Mouse (Mus musculus) cerebellum, adult 9-11 months (tissue): ENCODE results near the gene Prkaa2.

Source experiments
- DNase-seq: peaks from one replicate; pipeline ENCODE4 v3.0.0; 2022

Prkaa2 gene

DNA sequence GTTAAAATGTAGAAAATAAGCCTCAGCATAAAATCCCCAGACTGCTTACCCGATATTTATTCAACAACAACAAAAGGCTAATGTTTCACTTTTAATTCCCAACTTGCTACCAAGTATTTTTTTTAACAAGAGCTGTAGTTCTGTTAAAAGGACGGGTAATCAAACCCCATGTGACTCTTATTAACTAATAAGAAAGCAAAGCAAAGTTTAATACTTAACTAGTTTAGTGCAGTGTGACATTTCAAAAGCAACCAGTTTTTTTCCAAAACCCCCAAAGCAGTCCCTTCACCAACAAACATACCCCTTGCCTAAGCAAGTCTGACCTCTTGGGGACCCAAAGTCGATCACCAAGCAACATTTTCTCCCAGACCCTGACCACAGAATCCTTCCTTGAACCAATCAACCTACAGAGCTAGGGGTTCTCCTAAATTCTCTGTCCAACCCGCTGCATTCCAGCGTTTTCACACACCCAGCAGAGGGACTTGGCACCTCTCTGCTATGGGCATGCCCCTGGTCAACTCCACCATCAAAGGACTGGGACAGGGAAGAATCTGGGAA is 970 bp downstream of the Prkaa2 start:
- DNase-seq: no peak

DNA sequence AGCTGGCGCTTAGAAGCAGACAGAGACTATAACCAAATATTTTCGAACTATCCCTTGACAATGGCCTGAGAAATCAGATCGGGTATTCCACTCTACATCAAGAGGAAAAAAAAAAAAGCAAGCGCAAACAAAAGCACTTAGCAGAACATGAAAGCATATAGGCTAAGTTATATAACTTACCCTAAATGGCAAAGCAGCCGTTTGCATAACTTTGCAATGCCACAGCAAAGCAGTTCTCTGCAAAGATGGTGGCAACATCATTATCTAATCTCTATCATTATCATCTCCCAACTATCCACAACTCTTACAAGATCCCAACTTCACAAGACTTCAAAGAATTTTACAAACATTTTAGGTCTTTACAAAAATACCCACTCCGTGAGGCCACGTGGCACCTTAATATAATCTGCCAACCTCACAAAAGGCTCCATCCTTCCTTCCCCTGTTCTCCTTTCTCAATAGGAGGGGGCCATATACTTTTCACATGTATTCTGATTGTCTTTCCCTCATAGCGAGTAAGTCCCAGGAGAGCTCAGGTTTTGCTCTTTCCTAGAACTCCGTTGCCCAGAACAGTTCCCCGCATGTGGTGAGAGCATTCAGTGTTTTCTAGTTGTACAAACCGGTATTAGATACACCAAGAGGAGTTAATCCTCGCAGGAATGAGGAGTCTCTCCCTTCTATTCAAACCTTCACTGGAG is 1.6 kb downstream of the Prkaa2 start:
- DNase-seq: no peak

DNA sequence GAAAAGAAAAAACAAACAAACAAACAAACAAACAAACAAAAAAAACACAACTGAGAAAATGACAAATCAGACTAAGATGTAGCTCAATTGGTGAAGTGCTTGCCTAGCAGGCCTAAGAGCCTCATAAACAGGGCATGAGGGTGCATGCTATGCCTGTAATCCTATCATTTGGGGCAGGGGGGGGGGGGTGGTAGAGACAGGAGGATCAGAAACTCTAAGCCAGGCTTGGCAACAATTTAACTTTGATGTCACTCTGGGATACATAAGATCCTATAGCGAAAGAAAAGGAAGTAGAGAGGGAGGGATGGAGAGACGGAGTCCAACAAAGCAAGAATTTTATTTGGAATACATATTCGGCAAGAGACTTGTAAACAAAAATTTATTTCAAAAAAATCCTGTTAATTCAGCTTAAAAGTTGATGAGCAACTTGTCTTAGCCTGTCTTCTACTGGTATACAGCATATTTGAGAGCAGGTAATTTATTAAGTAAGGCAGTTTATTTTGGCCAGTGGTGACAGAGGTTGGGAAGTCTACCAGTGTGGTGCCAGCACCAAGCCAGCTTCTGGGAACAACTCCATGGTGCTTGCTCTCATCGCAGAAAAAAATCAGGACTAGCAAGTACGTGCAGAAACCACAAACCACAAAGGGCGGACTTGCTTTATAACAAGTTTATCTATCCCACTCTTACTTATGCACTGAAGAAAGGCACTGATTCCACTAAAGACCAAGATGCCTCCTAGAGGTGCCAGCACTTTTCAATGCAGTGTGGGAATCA is 5.4 kb downstream of the Prkaa2 start:
- no peak for DNase-seq

DNA sequence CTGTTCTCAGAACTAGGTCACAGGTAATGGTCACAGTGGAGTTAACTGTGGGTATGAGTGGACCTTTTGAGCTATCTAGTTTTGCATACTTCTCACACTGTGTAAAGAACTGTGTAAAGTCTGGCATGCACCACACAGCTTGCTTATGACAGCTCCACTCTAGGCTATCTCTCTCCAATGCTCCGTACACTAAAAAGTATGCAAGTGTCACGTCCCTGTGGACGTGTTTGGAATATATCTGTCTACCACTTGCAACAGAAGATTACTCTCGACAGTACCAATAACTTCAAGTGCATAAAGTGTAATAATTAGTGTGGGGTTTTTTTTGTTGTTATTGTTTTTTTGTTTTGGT is 8.4 kb downstream of the Prkaa2 start:
- no peak for DNase-seq

DNA sequence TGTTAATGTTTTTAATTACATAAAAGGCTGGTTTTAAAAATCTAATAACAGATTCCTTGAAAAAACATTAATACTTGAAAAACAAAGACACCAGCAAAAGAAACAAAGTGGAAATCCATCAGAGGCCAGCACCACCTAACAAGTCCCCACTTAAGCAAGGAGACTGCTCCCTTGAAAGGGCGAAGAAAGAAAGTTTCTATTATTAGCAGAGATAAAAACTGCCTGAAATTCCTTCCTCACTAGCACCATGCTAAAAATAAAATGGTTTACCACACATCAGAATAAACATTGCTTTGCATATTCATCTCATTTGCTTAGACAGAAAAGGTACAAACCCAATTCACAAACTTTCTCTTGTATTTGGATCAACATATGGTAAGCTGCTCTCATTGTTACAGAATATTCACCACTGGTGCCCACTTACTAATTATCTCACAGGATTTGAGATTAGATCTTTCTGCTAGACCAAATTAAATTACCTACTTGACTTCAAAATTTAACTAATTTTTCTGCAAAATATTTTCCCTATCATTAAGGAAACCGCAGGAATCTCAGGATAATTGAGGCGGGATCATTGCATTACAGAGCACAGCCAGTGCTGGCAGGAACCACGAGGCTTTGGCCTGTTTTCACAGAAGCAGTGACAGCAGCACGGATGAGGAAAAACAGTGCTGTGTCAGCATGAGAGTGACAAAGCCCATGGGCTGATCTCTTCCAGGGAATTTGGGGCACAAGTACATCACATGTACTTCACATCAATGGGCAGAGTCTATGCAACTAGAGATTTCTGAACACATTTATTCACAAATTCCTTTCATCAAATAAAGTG is 9.0 kb downstream of the Prkaa2 start:
- DNase-seq: peak; percentile 70

DNA sequence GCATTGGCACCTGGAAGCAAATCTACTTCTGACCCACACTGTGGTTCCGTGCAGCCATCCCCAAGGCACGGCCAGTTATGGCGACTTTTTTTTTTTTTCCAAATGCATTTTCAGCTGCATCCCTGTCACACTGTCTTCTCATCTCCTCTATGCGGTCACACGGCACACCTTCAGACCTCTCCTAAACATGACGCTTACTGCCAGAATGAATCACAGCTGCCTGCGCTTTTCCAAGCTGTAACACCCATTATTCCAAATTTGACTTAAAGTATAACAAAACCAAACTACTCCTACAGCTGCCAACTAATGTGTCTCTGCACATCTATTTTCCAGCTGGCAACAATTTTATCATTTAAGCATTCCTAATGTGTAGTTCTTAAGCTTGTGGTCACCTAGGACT is 11.0 kb downstream of the Prkaa2 start:
- DNase-seq: no peak

DNA sequence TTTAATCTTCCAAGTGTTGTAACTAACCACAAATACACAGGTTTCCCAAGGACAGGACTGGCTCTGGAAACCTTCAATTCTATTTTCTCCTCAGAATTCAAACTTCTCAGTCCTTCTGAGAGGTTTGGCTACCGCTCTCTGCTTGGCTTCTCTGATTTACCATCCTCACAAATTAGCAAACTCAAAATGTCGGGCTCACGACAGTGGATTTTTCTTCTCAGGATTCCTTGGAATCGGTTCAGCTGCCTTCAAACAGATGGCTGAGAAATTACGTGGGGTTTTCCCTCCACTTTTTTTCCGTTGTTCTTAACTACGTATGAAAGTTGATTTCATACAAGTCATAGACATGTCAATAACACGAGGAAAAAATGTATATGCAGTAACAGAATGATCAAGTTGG is 11.5 kb downstream of the Prkaa2 start:
- DNase-seq: no peak

DNA sequence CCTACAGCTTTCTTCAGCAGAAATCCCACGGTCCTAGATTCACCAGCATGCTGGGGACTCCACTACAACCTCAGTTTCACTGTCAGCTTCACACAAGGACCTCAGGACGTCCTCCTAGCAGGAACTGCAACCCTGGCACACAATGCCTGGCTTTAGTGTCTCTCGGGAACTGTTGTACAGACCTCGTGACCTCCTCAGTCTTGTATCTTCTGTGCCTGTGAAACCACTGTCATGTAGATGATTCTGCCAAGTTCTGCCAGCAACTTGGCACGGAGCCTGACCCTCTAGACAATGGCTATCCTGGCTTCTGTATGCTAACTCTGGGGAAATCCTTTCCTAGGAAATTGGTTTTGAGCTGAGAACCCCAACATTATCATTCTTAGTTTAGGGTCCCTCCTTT is 14.4 kb downstream of the Prkaa2 start:
- peak; percentile 80 for DNase-seq

DNA sequence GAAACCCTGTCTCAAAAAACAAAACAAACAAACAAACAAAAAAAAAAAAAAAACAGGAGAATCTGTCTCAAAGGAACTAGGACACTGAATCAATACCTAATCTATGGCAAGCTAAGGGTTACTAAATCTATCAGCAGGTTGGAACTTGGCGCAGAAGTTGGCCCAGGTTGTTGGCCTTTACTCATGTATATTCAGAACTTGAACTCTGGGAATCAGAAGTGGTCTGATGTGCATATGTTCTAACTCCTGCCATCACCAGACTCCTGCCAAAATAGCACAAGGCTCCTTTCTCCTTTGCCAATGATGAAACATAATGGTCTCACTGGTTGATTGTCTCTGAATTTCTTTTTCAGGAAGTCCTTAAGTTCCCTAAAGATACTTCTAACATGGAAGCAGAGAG is 15.7 kb downstream of the Prkaa2 start:
- DNase-seq: peak; percentile 40

DNA sequence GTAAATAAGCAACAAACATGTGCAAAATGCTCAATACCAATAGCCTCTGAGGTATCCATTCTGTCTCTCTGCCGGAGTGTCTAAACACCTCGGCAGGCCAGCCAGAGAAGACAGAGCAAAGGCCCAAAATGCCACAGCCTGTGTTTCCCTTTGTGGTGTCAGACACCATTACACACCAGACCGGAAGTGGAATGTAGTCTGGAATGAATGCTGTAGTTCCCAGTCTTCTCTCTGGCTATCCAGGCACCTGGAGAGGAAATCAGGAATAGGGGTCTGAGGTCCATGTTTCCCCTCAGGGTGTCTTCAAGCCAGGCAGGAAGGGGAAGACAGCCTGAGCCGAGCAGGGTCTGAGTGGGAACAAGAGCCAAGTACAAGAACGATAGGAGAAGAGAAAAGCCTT is 19.3 kb downstream of the Prkaa2 start:
- DNase-seq: no peak

DNA sequence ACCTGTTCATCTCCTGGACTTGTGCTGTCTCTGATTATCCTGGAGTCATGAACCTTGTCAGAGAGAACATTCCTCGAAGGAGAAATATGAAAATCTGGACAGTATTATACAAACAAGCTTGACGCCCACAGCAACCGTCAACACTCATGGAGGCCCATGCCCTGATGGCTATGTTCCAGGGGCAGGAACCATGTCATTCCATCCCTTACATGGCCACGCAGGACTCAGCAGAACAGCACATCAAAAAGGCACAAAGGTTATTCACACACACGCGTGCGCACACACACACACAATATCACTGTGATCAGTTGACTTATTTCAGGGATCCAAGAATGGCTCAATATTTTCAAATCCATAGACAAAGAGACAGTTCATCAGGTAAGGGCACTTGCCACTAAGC is 20.3 kb downstream of the Prkaa2 start:
- no peak for DNase-seq

DNA sequence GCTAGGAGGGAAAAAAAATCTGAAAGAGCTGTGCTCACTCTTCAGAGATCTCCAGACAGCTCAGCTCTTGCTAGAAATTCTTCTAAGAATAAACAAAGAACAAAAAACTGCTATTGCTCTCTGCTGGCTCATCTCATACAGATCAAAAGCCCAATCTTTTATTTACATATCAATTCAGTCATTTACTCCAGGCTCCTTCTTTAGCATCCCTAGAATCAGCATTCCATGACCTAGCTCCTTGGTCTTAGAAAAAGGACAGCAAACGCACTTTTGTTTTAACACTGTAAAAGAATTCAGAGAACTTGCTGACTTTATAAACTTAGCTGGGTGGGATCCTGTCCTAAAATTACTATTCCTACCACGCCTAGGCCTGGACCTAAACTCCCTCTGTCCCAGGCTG is 21.0 kb downstream of the Prkaa2 start:
- no peak for DNase-seq

DNA sequence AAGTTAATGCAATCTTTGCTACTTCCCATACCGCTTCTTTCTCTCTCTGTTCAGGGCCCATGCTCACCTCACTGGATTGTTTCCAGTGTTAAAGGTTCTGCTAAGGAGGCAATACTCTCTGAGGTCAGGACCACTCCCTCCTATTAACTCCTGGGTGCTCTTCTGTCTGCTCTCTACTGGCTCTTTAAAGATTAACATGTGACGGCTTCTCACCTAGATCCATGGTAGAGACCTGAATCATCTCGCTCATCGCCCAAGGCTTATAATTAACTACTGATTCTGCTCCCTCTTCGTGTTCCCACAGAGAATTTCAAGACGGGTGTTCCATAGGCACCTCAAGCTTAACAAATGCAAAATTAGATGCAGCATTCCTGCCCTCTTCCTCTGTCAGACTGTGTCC is 33.5 kb downstream of the Prkaa2 start:
- no peak for DNase-seq

DNA sequence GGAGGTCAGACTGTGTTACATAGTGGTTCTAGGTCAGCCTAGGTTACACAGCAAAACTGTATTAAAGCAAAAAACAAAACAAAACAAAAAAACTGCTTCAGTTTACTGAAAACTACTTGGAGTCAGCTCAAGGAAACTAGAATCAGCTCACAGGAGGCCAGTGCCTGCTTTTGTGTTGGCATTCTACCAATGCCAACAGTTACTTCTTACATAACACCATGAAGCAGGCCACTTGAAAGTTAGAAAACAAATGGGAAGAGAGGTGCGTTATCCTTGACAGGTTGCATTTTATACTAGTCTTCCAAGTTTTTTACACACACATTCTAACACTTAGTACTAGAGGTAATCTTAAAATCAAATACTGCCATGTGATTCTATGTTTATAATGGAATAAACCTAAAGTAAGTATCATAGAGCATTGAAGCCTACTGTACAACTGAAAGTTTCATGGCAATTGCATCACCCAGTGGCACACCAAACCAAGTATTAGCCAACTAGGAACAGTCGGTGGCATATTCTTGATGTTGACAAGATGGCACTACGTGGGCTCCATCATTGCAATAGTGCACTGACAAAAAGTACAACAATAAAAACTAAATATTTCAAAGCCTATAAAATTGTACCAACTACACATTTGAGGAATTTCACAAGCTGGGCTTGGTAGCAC is 37.8 kb downstream of the Prkaa2 start:
- no peak for DNase-seq

DNA sequence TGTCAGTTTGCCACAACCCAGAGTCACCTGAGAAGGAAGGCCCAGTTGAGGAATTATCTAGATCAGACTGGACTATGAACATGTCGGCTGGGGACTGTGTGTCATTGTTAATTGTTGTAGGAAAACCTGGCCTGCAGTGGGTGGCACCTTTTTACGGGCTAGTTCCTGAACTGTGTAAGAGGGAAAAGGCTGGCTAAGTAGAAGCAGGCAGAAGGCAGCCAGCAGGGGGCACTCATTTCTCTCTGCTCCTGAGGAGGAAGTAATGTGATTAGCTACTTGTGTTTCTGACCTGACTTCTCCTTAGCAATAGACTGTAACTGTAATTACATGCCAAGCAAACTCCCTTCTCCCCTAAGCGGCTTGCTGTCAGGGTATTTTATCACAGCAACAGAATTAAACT is 38.7 kb downstream of the Prkaa2 start:
- peak; percentile 88 for DNase-seq

DNA sequence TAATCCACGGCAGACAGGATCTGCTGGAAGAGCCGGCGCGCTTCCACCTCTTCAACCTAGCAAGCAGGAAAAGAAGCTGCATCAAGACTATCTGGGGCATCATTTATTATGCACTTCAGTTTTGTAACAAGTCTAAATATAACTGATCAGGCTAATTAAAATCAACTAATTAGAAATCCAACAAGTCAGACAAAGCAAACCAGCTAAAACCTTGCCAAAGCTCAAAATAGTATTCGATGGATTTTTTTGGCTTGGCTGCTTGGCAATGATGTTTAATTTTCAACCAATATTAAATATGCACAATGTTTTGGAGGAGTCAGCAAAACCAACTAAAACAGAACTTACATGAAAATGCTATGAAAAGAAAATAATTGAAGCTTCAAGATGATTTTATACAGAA is 58.4 kb downstream of the Prkaa2 start:
- DNase-seq: no peak

DNA sequence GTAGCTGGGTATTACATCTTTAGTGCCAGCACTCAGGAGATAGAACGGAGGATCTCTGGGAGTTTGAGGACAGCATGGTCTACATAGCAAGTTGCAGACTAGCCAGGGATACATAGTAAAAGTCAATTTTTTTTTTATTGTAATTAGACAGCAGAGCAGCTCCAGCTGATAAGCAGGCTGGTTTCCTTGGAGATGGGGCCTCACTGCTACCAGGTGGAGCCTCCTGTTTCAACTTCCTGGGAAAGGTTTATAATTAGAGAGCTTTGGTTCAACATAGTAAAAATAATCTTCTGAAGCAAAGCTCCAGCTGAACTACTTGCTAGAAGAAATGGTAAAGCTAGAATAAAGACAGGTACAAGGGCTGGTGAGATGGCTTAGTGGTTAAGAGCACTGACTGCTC is 59.6 kb downstream of the Prkaa2 start:
- no peak for DNase-seq

DNA sequence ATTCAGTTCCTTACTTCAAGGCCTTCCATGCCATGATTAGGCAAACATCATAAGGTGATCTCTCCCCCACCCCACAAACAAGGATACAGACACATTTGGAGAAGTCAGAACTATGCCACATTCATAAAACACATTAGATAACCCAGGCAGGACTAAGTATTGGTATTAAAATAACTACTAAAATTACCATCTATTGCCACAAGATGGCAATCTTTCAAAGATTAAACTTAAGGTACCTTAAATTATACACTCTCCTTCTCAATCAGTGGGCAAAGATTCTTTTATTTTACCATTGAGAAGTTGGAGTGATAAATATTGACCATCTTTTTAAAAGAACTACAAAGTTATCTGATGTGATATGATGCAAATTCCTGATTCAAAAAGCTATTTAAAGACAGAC is 75.4 kb downstream of the Prkaa2 start:
- DNase-seq: no peak

DNA sequence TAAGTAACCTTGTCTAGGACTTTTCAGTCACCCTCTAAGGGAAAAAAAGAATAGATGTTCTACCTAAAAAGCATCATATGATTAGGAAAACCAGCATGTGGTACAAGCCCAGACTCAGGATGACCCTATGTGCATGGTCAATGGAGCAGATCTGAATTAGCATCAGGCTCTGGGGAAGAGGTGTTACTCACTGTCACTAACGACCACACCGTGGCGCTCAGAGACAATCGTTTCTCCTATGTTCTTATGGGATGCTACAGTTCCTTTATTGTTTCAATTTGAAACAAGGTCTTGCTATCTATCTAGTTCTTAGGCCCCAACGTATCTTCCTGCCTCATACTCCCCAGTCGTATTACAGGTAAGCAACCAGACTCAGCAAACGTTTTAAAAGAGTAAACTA is 76.5 kb downstream of the Prkaa2 start:
- DNase-seq: no peak

DNA sequence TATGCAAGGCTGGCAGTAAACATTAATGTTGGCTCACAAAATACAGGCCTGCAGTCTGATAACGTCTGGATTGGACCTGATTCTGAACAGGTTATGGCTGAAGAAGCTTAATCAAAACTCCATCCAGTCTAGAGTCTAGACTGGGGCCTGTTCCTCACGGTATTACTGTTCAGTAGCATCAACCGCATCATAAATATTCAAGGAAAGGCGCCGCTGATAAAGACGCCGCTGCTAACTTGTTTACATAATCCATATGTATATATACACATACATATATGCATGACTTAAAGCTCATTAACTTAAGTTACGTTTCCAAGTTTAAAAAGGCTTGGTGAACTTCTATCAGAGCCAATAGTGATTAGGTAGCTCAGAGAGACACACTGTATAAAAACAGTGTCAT is 78.6 kb downstream of the Prkaa2 start:
- DNase-seq: no peak

DNA sequence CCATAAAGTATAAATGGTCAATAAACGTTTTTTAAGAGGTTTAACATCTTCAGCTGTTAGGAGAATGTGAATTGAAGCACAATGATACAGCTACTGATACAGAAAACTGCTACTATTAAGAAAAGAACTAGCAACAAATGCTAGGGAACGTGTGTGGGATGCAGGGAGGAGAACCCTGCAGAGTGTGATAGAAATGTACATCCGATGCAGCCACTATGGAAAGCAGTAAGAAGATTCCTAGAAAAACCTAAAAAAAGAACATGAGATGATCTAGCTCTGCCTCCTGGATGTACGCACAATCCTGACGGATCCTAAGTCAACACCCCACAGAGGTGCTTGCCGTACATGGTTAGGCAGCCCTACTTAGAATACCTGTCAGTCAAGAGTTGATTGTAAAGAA is 82.4 kb downstream of the Prkaa2 start:
- no peak for DNase-seq

DNA sequence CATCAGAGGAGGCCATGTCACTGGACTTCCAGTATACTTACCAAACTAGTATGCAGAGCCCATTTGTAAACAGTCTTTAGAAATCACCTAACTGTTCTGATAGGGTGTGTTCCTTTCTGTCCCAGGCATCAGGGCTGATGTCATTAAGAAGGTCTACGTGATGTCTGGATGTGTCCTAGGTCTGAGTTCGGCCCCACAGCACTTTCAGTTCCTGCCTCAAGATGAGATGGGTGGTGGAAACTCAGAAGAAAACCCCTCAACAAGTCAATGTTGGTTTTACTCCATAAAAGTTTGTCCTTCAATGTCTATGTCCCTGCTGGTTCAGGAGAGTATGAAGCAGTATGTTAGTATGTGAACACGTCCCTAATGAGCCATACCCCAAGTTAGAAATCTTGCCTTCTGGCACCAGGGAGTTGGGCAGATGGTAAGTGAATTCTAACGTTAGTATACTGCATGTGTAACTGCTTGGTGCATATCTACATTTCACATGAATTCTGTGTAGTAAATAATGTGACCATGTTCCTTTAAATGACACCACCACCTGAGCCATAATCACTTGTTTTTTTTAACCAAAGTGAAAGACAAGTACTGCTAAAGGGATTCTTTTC is 93.6 kb downstream of the Prkaa2 start:
- no peak for DNase-seq

DNA sequence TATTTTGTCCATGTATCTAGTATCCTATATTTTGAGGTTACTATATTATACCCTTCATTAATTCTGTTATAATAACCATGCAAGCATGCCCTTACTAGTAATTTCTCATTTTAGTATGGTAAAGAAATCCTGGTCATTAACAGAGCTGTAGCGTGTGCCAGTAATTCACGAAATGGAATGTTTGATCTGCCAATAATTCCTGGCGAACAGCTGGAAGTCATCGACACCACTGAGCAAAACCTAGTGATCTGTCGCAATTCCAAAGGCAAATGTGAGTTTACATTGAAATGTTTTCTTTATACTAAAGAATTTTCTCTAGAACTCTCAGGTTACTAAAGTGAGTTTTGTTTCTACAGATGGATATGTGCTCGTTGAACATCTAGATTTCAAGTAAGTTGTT is 94.2 kb downstream of the Prkaa2 start:
- no peak for DNase-seq
